Mouse (Mus musculus) heart, embryonic 10.5 days (tissue): ENCODE data around the gene Safb. TPM values are rescaled to one million over a fixed set of nuclear protein-coding genes. Genes with fewer than 3 reads are reported as not detected.
"Not testable (repeated sequence)": the region's sequence is repeated elsewhere in the genome, so short reads cannot be mapped to it uniquely, and the experiment has no call there.

Source experiments
- DNase-seq: peaks from one replicate; pipeline ENCODE4 v3.0.0-alpha.2; 2017; ENCODE audit warnings: low spot score
- H3K27ac ChIP-seq: fragments of 300-500 bp; sonication (generic); 2 replicates; pipeline ENCODE4 v1.5.1; 2016; ENCODE audit warnings: mild to moderate bottlenecking
- H3K27me3 ChIP-seq: fragments of 300-500 bp; sonication (generic); 2 replicates; pipeline ENCODE4 v1.6.1; 2016; ENCODE audit warnings: mild to moderate bottlenecking; ENCODE audit not compliant: poor library complexity, insufficient read depth, severe bottlenecking
- H3K36me3 ChIP-seq: fragments of 300-500 bp; sonication (generic); 2 replicates; pipeline ENCODE4 v1.6.1; 2016; ENCODE audit warnings: mild to moderate bottlenecking, moderate library complexity
- H3K4me1 ChIP-seq: fragments of 300-500 bp; sonication (generic); 2 replicates; pipeline ENCODE4 v1.6.1; 2016; ENCODE audit warnings: mild to moderate bottlenecking
- H3K4me3 ChIP-seq: fragments of 300-500 bp; sonication (generic); 2 replicates; pipeline ENCODE4 v1.5.1; 2016; ENCODE audit warnings: mild to moderate bottlenecking, moderate library complexity
- H3K9me3 ChIP-seq: fragments of 300-500 bp; sonication (generic); 2 replicates; pipeline ENCODE4 v1.6.1; 2016; ENCODE audit warnings: mild to moderate bottlenecking, moderate library complexity
- WGBS: fragments of 180-500 bp; shearing (Covaris S2); methylation state at CpG from one replicate; pipeline ENCODE4 v1.1.7; 2016; 5-methylcytosine and 5-hydroxymethylcytosine counted together
- polyA plus RNA-seq: library from polyadenylated mRNA; unstranded; fragments of >200 nt; fragmentation: Nextera tagmentation; extraction: Ambion mirVana; gene quantifications from 2 replicates; pipeline ENCODE4 v1.2.1, GENCODE M21; 2016

Gene Safb
- polyA plus RNA-seq, 1 experiment from 2014 or later: 128 TPM

DNA sequence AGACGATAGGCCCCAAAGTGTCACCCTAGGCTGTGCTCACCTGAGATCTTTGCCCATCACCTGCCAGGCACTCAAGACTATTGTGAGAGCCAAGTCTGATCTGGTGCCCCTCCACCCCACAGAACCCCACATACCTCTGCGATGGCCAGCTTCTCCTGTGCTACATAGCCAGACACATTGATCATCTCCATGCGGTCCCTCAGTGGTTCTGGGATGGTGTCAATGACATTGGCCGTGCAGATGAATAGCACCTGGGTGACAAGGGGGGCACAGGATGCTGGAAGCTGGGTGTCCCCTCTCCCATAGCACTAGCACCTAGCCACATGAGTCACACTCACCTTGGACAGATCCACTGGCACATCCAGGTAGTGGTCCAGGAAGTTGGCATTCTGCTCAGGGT, 31.2 kb downstream of the Safb start:
- Histone ChIP-seq H3K9me3 (no peaks in the 10 kb centered on the region), H3K4me1 (peaks cover 28% of the 10 kb centered on the region), H3K27me3 (no peaks in the 10 kb centered on the region), H3K4me3 (0 out of 2 replicates have a peak overlapping the region, but pooled peaks have one; percentile 86), H3K27ac (no peak overlapping the region), H3K36me3 (peaks cover 69% of the 10 kb centered on the region)
- no peak for DNase-seq
- WGBS: 88% methylated on average over 4 of the region's 4 CpGs

DNA sequence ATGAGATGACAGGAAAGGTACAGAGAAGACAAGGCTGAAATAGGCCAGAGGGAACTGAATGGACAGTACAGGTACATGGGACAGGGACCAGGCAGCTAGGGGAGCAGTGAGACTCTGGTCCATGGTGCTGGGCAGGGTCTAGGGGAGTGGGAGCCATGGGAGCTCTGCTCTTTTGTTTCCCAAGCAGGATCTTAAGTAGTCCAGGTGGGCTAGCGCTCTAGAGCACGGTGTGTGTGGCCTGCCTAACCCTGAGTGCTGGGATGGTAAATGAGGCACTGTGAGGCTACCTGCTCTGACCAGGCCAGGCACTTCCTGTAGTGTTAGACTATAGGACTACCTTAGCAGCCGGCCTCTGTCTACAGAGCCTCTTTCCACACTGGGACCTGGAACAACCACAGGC, 32.1 kb downstream of the Safb start:
- WGBS: 77% methylated on average over 3 of the region's 3 CpGs
- H3K4me1 ChIP-seq: peaks cover 26% of the 10 kb centered on the region
- no peak for DNase-seq

GRCm38 (mm10) chr17:56617628-56618027, 33.0 kb downstream of the Safb start:
- no peak for DNase-seq
- Histone ChIP-seq H3K27me3 (no peaks in the 10 kb centered on the region), H3K27ac (peak overlapping the region; percentile 5; the same call in 1 of the 2 replicates), H3K36me3 (peaks cover 86% of the 10 kb centered on the region), H3K4me3 (peak overlapping the region; percentile 3; the same call in 1 of the 2 replicates), H3K9me3 (no peaks in the 10 kb centered on the region), H3K4me1 (peaks cover 18% of the 10 kb centered on the region)
- 89% methylated on average over 8 of the region's 8 CpGs for WGBS

More for the DNA sequence above, 32.1 kb downstream of the Safb start:
- no peaks in the 10 kb centered on the region for H3K27me3 ChIP-seq
- H3K9me3 ChIP-seq: no peaks in the 10 kb centered on the region
- peaks cover 77% of the 10 kb centered on the region for H3K36me3 ChIP-seq
- H3K4me3 ChIP-seq: no peak overlapping the region
- no peak overlapping the region for H3K27ac ChIP-seq

DNA sequence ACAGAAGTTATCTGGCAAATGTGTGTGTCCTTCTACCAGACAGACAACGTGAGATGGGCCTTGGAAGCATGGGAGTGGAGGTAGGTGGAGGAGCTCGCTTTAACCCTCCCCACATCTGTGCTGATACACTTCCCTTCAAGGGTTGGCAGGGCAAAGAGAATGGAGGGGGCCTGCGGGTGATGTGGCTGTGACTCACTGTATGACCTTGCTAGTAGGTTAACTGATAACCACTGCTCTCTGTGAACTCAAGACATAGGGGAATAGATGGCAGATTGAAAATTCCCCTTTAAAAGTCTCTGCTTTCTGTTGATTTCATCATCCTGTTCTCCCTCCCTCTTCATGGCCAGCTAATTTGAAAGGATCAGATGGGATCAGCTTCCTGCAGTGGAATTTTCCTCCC, 40.9 kb downstream of the Safb start:
- DNase-seq: no peak
- Histone ChIP-seq H3K36me3 (peaks cover 44% of the 10 kb centered on the region), H3K4me3 (peak overlapping the region; percentile 92), H3K27ac (no peak overlapping the region), H3K27me3 (no peaks in the 10 kb centered on the region), H3K9me3 (no peaks in the 10 kb centered on the region), H3K4me1 (peaks cover 25% of the 10 kb centered on the region)
- 58% methylated on average over 3 of the region's 3 CpGs for WGBS

GRCm38 (mm10) chr17:56626260-56626659, 41.6 kb downstream of the Safb start:
- Histone ChIP-seq H3K4me3 (peak overlapping the region; percentile 92), H3K36me3 (peaks cover 37% of the 10 kb centered on the region), H3K4me1 (peaks cover 25% of the 10 kb centered on the region), H3K27ac (peak overlapping the region; percentile 93), H3K9me3 (no peaks in the 10 kb centered on the region), H3K27me3 (no peaks in the 10 kb centered on the region)
- WGBS: 1% methylated on average over 32 of the region's 32 CpGs
- DNase-seq: no peak

DNA sequence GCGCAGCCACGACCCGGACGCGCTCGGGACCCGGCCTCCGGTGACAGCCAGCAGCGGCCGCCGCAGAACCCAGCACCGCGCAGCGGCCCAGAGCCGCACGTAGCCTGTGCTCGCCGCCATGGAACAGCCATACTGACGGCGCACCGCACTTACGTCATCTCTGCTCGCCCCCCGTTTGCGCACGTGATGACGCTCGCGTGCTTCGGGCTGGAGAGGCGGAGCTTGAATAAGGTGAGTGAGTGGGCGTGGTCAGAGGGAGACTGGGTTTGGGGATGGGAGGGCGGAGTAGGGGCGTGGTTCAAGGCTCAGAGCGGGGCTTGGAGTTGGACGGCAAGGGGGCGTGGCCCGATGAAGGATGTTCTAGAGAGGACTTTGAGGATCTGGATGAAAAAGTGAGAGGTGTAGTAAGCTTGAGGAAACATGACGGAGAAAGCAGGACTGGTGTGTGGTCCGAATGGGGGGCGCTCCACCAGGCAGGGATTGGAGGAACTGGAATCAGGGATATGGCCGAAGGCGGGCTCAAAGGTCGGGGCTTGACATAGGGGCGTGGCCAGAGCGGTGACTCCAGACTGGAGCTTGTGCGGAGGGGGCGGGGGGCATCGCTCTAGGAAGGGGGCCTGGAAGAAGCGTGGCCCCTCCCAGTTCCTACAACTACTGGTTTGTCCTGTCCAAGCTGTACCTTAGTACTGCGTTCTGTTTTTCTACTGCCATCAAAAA, 42.3 kb downstream of the Safb start, which contains the start of gene Lonp1:
Gene Lonp1 (minus strand): TSS at position 134 of the 717 bp plus-strand sequence.
- Histone ChIP-seq H3K36me3 (peaks cover 31% of the 10 kb centered on the region), H3K4me1 (peaks cover 25% of the 10 kb centered on the region), H3K4me3 (peak within 1 kb of the TSS; percentile 92), H3K27me3 (no peaks in the 10 kb centered on the region), H3K27ac (peak within 1 kb of the TSS; percentile 93), H3K9me3 (no peaks in the 10 kb centered on the region)
- DNase-seq: peak; percentile 99
- WGBS: under 1% methylated on average over 51 of the region's 51 CpGs

GRCm38 (mm10) chr17:56627530-56628277, 43.1 kb downstream of the Safb start, which contains the start of gene Catsperd:
Catsperd (plus strand) TSS chr17:56628143.
- WGBS: 7% methylated on average over 26 of the region's 26 CpGs

GRCm38 (mm10) chr17:56629800-56630781, 45.5 kb downstream of the Safb start:
- H3K4me1 ChIP-seq: peaks cover 22% of the 10 kb centered on the region
- H3K36me3 ChIP-seq, H3K27ac ChIP-seq, H3K27me3 ChIP-seq, H3K9me3 ChIP-seq, H3K4me3 ChIP-seq, DNase-seq: not testable (repeated sequence)
- 85% methylated on average over 27 of the region's 27 CpGs for WGBS

More at GRCm38 (mm10) chr17:56627530-56628277, 43.1 kb downstream of the Safb start, which contains the start of gene Catsperd:
- Histone ChIP-seq H3K27me3 (no peaks in the 10 kb centered on the region), H3K4me3 (peak within 1 kb of the TSS; percentile 92), H3K27ac (peak within 1 kb of the TSS; percentile 93), H3K4me1 (peaks cover 25% of the 10 kb centered on the region), H3K9me3 (no peaks in the 10 kb centered on the region), H3K36me3 (peaks cover 23% of the 10 kb centered on the region)
- peak; percentile 80 for DNase-seq

- no peak for DNase-seq
- Histone ChIP-seq H3K4me3 (no peak overlapping the region), H3K4me1 (peaks cover 7% of the 10 kb centered on the region), H3K27me3 (no peaks in the 10 kb centered on the region), H3K27ac (no peak overlapping the region), H3K36me3 (no peaks in the 10 kb centered on the region), H3K9me3 (no peaks in the 10 kb centered on the region)
- WGBS: 62% methylated on average over 4 of the region's 4 CpGs
Observed at GRCm38 (mm10) chr17:56631807-56632206, 47.2 kb downstream of the Safb start.

DNA sequence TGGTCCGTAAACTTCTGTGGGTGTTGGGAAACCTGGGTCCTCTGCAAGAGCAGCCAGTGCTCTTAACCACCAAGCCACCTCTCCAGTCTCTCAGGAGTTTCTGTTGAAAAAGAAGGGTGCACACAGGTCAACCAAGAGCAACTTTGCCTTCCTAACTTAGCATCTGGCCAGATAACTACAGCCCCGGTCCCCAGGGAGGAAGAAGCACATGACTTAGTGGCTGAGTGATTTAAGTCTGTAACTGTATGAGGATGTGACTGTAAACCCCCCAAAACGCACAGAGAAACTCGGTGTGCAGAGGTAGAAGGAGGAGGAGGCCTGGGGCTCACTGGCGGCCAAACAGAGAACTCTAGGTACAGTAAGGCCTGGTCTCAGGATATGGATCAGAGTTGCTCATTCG, 49.4 kb downstream of the Safb start:
- H3K27me3 ChIP-seq: no peaks in the 10 kb centered on the region
- H3K27ac ChIP-seq: no peak overlapping the region
- H3K4me1 ChIP-seq: no peaks in the 10 kb centered on the region
- H3K36me3 ChIP-seq: no peaks in the 10 kb centered on the region
- H3K9me3 ChIP-seq: no peaks in the 10 kb centered on the region
- WGBS: 78% methylated on average over 6 of the region's 6 CpGs
- DNase-seq: no peak
- H3K4me3 ChIP-seq: no peak overlapping the region

DNA sequence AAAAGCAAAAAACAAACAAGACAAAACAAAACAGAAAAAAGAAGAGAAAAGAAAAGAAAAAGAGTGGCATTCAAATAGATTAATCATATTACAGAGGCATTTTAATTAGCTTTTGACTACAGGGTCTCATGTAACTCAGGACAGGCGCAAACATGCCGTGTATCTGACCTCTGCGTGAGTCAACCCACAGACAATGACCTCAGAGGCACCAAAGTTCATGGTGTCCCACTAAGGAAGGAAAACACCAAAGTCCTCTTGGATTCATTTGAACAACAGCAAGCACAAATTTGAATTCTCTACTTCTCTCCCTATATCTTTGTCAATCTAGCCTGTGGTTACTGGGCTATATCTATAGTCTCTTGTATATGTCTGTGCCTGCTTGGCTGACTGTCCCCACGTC, 58.6 kb downstream of the Safb start:
- Histone ChIP-seq H3K9me3 (no peaks in the 10 kb centered on the region), H3K36me3 (no peaks in the 10 kb centered on the region), H3K27me3 (no peaks in the 10 kb centered on the region), H3K4me1 (peaks cover 7% of the 10 kb centered on the region), H3K27ac (no peak overlapping the region), H3K4me3 (no peak overlapping the region)
- DNase-seq: no peak
- 80% methylated on average over 4 of the region's 4 CpGs for WGBS

- H3K36me3 ChIP-seq: no peaks in the 10 kb centered on the region
- H3K27ac ChIP-seq: no peak overlapping the region
- peaks cover 6% of the 10 kb centered on the region; the same call in 1 of the 2 replicates for H3K27me3 ChIP-seq
- 56% methylated on average over 11 of the region's 13 CpGs for WGBS
- DNase-seq: no peak
- H3K4me3 ChIP-seq: no peak overlapping the region
- H3K4me1 ChIP-seq: peaks cover 10% of the 10 kb centered on the region
- no peaks in the 10 kb centered on the region for H3K9me3 ChIP-seq
Observed at GRCm38 (mm10) chr17:56647546-56647945, 62.9 kb downstream of the Safb start.
